Mouse (Mus musculus) splenic B cell, adult 2 months (primary cell): ENCODE data around the gene Srrm3.

Experiments
- DNase-seq: peaks from one replicate; pipeline ENCODE4 v3.0.0-alpha.2; 2011; ENCODE audit warnings: low read depth, low spot score
- H3K27me3 ChIP-seq: 2 replicates; pipeline ENCODE4 v1.6.1; 2012; ENCODE audit warnings: mild to moderate bottlenecking, low read length, moderate library complexity, mixed read lengths; ENCODE audit not compliant: control insufficient read depth, poor library complexity, insufficient read depth, severe bottlenecking
- H3K36me3 ChIP-seq: 2 replicates; pipeline ENCODE4 v1.6.1; 2012; ENCODE audit warnings: mild to moderate bottlenecking, low read length, moderate library complexity, mixed read lengths; ENCODE audit not compliant: control insufficient read depth, poor library complexity, insufficient read depth, severe bottlenecking

The Srrm3 gene

GRCm38 (mm10) chr5:135872996-135873395, 66.3 kb downstream of the Srrm3 start:
- Histone ChIP-seq H3K36me3 (no peaks in the 10 kb centered on the region), H3K27me3 (0 out of 2 replicates have a peak, but pooled peaks cover 2% of the 10 kb centered on the region)
- DNase-seq: no peak

GRCm38 (mm10) chr5:135873753-135874152, 67.1 kb downstream of the Srrm3 start:
- DNase-seq: no peak
- no peaks in the 10 kb centered on the region for H3K36me3 ChIP-seq

DNA sequence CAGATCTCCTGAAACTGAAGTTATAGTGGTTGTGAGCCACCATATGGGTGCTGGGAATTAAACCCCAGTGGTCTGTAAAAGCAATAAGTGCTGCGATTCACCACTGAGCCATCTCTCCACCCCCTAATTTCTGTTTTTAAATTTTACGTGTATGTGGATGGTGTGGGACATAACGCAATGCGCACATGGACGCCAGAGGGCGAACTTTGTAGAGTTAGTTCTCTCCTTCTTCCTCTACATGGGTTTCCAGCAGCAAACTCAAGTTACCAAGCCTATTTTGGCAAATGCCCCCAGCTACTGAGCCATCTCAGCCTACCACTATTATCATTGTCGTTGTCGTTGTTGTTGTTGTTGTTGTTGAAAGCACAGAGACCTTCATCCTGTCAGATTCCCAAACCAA, 70.5 kb downstream of the Srrm3 start:
- no peaks in the 10 kb centered on the region for H3K36me3 ChIP-seq
- DNase-seq: peak; percentile 70
- 0 out of 2 replicates have a peak, but pooled peaks cover 2% of the 10 kb centered on the region for H3K27me3 ChIP-seq

More at GRCm38 (mm10) chr5:135873753-135874152, 67.1 kb downstream of the Srrm3 start:
- H3K27me3 ChIP-seq: 0 out of 2 replicates have a peak, but pooled peaks cover 2% of the 10 kb centered on the region

DNA sequence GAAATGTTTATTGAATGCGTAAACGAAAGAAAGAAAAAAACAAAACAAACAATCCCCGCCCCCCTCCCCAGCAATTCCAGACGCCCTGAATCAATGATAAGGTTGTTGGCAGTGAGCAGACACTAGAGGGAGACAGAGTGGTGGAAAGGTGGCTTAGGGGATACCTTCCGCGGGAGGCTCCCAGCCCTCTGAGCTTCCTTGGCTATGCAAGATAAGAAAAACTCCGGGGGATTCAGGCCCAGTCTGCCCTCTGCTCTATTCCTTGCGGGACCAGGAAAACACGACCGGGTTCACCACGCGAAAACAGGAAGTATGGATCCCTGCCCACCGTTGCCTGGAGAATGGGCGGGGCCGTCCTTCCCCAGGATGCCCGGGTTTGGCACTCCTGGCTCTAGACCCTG, 71.1 kb downstream of the Srrm3 start:
- DNase-seq: peak; percentile 48
- no peaks in the 10 kb centered on the region for H3K36me3 ChIP-seq
- no peaks in the 10 kb centered on the region for H3K27me3 ChIP-seq

DNA sequence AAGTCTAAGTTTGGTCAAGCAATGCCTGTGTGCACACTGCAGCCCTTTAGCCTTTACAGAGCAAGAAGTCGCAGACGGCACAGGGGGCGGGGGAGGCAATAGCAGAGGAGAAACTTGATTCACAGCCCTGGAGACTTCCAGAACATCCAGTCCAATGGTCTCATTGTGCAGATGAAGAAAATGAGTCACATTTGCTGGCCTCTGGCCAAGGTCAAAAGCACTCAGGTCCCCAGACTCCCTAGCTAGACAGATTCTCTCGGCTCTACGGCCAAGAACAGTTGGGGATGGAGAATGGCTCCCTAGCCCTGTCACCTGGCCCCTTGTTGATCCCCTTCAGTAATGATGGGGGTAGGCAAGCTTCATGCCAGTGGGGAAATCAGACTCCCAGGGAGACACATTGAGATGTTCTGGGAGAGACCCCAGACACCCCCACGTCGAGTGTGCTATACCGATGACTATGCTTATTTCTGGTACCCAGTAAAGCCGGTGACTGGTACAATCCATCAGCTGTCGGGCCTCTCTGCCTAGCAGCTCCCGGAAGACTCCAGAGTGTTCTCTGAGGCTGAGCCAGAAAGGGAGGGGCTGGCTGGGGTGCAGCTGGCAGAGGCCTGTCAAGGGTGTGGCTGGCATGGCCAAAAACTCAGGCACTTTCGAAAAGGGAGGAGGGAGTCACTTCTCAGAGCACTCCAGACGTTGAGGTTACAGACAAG, 72.9 kb downstream of the Srrm3 start:
- H3K27me3 ChIP-seq: no peaks in the 10 kb centered on the region
- DNase-seq: no peak
- no peaks in the 10 kb centered on the region for H3K36me3 ChIP-seq

GRCm38 (mm10) chr5:135884641-135885040, 78.0 kb downstream of the Srrm3 start:
- H3K27me3 ChIP-seq: no peaks in the 10 kb centered on the region; the same call in 1 of the 2 replicates
- no peak for DNase-seq
- no peaks in the 10 kb centered on the region for H3K36me3 ChIP-seq

DNA sequence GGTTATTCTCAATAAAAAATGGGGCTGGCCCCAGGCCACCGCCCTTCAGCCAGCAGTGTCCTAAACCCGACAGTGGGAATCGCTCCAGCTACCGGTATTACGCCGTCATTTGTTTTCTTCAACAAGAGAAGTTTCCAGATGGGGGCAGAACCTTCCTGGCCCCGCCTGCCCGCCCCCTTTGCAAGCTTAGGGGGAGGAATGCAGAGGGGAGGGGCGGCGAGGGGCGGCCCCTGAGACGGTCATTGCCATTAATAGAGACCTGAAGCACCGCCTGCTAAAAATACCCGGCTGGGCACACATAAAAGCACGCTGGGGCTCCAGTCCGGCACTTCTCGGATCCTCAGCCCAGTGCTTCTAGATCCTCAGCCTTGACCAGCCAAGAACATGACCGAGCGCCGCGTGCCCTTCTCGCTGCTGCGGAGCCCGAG, 81.0 kb downstream of the Srrm3 start, which contains the start of gene Hspb1:
Gene Hspb1, plus strand, starts transcription at position 245 of the 428 bp plus-strand sequence.
- peak; percentile 67 for DNase-seq
- H3K36me3 ChIP-seq: no peaks in the 10 kb centered on the region
- H3K27me3 ChIP-seq: no peaks in the 10 kb centered on the region; the same call in 1 of the 2 replicates

DNA sequence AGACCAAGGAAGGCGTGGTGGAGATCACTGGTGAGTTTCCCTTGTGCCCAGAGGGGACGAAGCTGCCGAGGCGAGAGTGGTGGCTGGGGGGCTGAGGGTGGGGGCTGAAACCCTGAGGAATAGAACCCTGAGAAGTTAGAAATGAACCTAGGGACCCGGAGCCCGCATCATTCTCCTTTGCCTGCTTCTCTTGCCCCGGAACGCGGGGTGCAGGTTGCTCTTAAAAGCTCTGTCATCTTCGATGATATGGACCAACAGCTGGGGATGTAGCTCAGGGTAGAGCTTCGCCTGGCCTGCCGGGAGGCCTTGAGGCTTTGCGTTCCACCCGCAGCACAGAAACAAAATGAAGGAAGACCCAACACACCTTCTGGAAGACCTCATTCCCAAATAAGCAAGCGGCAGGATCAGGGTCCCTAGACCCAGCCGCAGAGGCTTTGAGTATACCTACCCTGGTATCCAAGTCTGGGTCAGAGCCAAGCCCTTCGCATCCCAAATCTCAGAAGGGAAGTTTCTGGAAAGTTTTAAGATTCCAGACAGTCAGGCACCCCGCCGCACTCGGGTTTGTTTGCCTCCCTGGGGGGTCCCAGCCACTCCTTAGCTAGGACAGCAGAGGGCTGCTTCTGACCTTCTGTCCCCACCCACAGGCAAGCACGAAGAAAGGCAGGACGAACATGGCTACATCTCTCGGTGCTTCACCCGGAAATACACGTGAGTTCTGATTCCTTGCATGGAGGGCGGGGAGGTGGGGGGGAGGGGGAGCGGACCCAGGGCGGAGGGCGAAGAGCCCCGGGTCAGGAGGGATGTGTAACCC, 81.9 kb downstream of the Srrm3 start:
- no peak for DNase-seq
- H3K36me3 ChIP-seq: no peaks in the 10 kb centered on the region
- H3K27me3 ChIP-seq: no peaks in the 10 kb centered on the region; the same call in 1 of the 2 replicates

- DNase-seq: no peak
- H3K27me3 ChIP-seq: no peaks in the 10 kb centered on the region; the same call in 1 of the 2 replicates
- no peaks in the 10 kb centered on the region for H3K36me3 ChIP-seq
These were observed 83.6 kb downstream of the Srrm3 start for GRCm38 (mm10) chr5:135890323-135890722.

DNA sequence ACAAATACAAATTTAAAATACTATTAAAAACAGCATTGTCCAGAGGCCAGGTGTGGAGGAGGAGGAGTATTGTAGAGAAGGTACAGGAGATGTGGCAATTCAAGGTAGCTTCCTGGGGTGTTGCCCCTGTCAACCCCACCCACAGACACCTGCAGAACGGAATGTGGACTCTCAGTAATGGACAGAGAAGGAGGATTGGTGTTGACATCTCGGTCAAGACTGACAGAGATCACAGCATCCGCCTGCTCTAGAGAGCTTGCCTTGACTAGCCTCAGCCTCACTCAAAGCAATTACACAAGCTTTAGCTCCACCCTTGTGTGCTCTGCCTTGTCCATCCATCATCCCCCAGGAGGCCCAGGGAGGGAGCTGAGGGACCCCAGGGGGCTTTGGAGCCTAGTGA, 84.2 kb downstream of the Srrm3 start:
- Histone ChIP-seq H3K36me3 (no peaks in the 10 kb centered on the region), H3K27me3 (no peaks in the 10 kb centered on the region; the same call in 1 of the 2 replicates)
- no peak for DNase-seq

GRCm38 (mm10) chr5:135892589-135893351, 86.1 kb downstream of the Srrm3 start:
- no peaks in the 10 kb centered on the region for H3K36me3 ChIP-seq
- no peaks in the 10 kb centered on the region; the same call in 1 of the 2 replicates for H3K27me3 ChIP-seq
- DNase-seq: no peak

GRCm38 (mm10) chr5:135894958-135895357, 88.3 kb downstream of the Srrm3 start:
- no peaks in the 10 kb centered on the region for H3K27me3 ChIP-seq
- DNase-seq: no peak

DNA sequence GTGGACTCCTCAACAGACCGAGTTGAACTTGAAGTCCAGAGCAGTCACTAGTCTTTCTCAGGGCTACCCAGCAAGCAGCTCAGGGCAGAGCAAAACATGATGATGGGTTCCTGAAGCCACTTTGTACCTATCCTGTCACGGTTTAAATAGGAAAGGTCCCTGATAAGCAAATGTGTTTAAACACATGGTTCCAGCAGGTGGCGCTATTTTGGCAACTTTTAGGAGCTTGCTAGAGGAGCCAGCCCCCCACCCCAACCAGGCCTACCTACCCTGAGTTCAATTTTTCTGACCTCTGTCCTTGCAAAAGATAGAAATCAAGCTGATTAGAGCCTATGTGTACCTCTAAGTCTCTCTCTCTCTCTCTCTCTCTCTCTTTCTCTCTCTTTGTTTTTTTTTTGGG, 91.3 kb downstream of the Srrm3 start:
- H3K36me3 ChIP-seq: no peaks in the 10 kb centered on the region
- DNase-seq: peak; percentile 78
- no peaks in the 10 kb centered on the region for H3K27me3 ChIP-seq

More at GRCm38 (mm10) chr5:135894958-135895357, 88.3 kb downstream of the Srrm3 start:
- H3K36me3 ChIP-seq: no peaks in the 10 kb centered on the region

- DNase-seq: no peak
- no peaks in the 10 kb centered on the region for H3K27me3 ChIP-seq
- H3K36me3 ChIP-seq: no peaks in the 10 kb centered on the region
These were observed 92.3 kb downstream of the Srrm3 start for GRCm38 (mm10) chr5:135898995-135899394.
